Mouse (Mus musculus) c-Kit-positive CD71-positive TER-119-positive erythroid progenitor cells, embryonic 14.5 days (primary cell): ENCODE measurements around the gene Nt5e.

Experiments used
- DNase-seq: peaks from one replicate; pipeline ENCODE4 v3.0.0-alpha.2; 2013; ENCODE audit warnings: low spot score

The Nt5e gene

DNA sequence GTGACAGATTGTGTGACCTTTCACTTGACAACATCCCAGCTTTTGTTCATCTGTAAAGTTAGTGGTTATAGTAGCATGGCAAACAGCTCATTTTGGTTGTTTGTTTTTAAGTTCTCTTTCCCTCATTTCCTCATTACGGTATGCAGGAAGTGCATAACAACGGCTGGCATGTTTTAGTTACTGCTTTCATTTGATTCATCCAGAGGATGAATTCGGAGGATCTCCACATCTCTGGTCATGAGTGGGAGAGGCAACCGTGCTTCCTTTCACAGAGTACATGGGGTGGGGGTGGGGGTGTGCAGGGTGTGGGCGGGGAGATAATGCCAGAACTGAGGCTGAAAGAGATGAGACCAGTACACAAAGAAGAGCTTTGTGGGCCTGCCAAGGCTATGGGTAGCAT, 19.9 kb downstream of the Nt5e start:
- DNase-seq = no peak

DNA sequence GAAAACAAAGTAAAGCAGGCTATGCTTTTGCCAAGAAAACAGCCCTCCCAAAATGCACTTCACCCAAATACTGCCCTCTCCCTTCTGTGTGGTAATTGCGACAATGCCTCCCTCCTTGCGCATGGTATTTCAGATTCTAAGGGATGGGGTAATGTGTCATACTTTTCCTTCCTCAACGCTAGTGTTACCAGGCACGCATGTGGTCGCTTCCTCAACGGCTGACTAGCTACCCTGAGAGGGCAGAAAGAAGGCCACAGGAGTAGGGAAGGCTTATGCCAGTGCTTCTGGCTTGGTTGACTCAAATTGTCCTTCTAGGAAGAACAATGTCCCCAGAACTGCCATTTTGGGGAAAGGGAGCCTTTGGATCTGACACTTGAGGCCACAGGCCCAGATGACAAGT, 21.6 kb downstream of the Nt5e start:
- DNase-seq = no peak

DNA sequence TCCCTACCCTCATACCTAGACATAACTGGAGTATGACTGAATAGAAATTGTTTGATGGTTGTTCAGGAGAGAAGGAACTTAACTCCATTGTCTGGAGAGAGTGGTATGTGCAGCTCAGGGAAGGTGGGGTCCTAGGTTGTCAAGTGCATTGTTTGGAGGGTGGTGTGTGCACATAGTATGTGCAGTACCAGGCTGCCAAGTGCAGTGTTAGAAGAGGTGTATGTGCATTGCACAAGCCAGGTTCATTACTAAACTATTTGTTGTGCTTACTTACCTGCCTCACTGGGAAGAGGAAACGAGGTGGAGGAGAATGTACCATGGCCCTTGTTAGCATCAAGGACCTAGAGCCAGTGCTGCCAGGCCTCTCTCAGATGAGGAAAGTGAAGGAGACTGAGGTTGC, 23.3 kb downstream of the Nt5e start:
- DNase-seq = no peak

DNA sequence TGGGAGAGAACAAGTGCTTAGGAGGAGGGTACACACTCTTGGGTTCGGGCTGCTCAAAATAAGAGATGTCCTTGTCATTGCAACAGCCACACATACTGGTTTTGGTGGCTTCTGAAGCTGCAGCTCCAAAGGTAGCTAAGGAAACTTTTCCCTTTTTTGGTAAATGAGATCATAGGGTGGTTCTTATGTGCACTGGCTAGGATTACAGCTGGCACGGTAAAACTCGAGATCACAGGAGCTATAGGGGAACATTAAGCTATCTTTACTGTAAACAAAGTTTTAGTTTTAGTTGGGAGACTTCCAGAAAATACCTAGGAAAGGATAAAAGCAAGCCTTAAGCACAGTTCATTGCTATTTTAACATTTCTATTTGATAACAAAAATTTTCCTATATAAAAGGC, 24.2 kb downstream of the Nt5e start:
- DNase-seq = no peak

DNA sequence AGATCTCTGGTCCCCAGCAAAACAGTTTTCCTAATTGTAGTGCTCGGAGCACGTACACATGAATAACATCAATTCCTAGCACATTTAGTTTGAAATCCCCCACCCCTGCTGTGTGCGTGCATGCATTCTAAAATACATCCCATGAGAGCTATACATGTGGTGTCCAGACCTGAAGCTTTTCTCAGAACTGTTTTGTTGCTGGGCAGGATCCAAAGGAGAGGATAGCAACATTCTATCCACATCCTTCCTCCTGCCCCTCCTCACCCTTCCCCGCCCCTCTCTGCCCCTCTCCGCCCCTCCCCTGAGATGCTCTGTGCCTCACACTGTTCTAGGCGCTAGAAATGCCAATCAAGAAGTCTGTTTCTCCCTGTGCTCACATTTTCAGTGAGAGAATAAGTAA, 25.7 kb downstream of the Nt5e start:
- no peak for DNase-seq

DNA sequence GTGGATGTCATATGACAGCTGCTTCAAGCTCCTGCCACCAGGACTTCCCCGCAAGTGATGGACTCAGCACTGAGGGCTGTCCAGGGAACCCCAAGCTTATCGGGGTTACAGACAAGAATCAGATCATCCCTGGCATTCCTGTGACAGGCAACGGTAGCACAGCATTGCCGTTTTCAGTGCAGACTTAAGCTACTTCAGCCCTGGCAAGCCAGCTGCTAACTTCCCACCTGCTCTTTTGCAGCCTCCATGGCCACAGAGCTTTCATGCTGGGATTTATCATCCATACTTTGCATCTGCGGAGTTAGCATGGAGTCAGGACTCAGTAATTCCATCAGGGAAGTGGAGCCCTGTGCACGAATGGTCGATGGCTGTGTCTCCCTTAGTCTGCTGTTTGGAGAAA, 26.5 kb downstream of the Nt5e start:
- no peak for DNase-seq

DNA sequence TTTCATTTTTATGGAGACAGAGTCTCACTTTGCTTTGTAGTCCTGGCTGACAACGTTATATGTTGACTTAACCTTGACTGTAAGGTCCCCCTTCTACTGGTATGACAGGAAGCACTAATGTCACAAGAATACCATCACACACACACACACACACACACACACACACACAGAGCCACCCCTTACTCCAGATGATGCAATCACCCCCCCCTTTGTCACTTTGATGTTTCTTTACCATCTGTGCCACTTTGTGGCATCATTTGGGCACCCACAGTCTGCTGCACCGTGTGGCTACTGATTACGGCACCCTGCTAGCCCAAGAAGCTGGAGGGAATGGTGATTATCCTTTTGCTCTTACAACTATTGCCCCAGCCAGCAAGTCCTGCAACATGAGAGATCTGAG, 30.2 kb downstream of the Nt5e start:
- DNase-seq = no peak

DNA sequence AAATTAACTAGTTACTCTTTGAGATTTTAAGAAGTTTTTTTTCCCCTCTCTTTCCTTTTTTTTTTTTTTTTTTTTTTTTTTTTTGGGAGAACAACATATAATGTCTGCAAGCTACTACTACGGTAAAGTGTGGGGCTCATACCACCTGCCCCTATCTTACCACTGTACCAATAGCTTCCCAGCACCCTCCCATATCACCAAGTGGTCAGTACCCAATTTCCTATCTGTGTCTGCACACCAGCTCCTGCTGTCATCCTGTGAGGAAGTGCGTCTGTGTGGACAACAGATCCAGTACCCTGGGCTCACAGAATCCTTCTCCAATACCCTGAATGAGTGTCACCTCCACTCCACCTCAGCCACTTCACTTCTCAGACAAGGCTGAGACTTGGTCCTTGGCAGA, 32.1 kb downstream of the Nt5e start:
- DNase-seq = no peak

DNA sequence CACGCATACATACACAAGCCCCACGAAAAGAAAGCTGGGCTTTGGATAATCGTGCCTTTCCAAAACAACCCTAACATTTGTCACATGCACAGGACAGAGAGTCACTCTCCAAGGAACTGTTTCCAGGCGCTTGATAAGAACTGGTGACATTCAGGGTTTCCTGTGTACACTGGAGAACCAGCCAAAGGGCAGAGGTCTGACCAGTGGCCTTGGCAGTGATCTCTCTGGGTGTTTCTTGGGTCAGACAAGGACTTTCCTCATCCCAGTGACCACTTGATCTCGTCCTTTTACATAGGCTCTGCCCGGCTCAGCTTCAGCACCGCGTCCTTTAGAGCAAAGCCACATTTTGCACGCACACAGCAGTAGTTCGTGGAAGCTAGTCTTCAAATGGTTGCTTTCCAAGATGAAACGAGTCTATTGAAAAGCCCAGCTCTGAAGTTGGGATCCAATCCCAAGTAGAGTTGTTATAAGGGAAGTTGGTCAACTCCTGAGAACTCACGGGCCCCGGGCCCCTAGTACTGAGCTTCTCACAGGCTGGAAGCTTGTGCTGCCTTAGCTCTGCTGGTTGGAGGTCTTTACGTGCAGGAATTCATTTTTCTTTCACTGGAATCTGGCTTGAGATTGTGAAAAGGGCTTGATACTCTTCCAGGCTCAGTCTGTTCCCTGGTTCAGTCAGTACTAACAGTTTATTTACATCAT, 34.4 kb downstream of the Nt5e start:
- DNase-seq = no peak

DNA sequence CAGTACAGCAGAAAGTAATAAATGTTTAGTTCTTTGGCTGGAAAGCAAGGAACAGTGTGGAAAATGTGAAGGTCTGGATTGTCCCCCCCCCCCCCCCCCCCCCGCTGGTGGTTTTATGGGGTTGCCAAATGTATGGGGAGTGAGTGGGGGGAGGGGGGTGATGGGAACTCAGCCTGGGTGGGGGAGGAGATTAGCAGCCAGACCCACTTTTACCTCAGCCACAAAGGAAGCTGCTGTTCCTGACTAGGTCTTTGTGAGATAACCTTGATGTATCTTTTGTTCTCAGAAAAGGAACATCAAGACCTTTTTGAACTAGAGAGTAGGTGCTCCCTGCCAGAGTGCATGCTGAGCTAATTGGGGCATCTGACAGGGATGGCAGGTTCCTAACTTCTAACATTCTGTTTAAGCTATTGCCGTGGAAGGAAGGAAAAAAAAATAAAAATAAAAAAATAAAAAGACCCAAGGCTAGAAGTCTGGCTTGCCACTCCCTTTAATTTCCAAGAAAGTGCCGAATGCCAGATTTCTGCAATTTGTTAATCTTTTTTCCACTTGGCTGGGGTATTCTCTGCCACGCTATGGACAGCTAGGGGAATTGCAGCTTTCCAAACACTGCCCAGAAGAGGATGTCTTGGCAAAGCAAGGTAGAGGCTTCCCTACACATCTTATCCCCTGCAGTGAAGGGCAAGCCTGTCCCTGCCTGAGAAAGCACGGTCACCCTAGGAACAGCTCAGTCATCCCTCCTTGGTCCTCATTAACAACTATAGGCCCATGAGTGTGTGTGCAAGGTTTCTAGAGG, 35.3 kb downstream of the Nt5e start:
- DNase-seq = no peak

DNA sequence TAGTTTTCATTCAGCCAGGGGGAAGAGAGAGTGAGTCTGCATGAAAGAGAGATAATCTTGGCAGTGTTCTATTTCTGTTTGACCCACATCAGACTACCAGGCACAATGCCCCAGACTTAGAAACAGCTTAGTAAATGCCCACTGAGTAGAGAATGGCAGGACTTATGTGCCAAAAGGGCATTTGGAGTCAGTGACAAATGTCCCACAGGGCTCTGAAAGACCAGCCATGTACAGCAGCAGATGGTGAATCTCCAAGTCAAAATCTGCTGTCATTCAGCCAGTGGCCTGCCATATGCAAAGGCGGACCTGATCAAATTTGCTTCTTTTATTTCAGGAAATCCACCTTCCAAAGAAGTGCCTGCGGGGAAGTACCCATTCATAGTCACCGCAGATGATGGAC, 36.1 kb downstream of the Nt5e start:
- no peak for DNase-seq

DNA sequence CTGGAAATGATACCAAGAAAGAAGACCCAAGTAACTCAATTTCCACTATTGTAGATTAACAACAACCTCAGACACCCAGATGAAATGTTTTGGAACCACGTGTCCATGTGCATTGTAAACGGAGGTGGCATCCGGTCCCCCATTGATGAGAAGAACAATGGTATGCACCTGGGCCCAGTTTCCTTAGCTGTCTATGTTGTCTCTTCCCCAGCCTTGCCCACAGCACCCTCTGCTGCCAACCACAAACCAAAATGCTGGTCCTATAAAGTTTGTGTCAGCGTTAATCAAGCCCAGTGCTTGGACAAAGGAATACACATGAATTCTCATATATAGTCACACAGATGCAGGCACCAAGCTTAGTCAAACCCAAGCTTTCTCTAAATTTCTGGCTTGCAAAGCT, 39.3 kb downstream of the Nt5e start:
- no peak for DNase-seq

DNA sequence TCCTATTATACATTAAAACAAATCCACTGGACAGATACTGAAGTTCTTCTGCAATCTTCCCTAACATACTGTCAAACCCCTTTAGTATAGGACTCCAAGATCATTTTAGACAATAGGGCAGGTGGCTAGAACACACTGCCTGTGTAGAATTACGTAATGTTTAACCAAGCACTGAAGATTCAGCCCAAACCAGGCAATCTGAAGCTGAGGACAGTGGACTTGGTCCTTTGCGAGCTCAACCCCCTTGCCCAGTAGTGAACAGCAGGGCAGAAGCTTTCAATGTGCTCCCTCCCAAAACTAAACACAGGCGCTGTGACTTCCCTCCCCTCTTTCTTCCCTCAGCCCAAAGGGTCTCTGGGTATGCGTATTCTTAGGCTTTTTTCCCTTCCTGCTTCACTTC, 39.8 kb downstream of the Nt5e start:
- DNase-seq = no peak

DNA sequence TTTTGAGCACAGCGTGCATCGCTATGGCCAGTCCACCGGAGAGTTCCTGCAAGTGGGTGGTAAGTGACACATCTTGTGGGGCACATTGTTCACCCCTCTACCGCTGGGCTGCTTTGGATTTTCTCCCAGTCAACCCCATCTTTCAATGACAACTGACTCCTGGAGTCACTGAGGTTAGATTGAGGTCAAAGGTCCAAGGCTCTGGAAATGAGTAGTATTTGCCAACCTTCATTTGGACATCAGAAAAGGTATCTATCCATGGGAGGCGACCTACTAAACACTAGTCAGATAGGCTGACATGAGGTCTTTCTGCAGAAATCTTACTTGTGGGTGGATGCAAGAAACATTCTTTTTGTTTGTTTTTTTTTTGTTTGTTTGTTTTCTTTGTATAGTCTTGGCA, 40.3 kb downstream of the Nt5e start:
- DNase-seq = no peak

DNA sequence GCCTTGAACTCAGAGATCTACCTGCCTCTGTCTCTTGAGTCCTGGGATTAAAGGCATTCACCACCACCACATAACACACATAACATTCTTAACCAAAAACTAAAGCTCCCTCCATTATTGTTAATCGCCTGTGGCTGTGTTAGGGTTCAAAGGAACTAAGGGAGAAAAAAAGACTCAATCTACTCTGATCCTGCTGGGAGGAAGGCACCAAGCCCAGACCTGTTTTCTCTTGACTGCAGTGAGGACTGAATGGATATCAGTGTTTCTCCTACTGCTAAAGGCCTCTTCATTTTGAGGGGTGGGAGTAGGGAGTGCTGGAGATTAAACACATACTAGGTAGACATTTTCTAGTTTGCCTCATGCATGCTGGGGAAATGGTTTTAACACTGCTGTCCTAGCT, 40.8 kb downstream of the Nt5e start:
- DNase-seq = no peak

DNA sequence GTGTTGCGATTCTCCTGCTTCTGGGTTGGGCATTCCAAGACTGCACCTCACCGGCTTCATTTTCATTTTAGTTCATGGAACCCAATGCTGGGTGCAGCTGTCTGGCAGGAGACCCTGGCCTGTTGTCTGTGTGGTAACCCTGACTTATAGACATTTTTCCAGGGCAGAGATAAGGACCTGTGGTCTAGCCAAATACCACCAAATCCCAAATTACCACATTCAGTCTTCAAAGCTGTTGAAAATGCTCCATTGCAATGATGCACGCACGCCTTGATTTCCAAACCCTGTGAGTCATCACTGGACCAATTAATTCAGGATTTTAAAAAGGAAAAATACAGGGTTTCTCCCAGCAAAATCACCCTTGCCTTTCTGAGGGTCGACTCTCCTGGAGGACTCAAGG, 41.5 kb downstream of the Nt5e start:
- DNase-seq = no peak

DNA sequence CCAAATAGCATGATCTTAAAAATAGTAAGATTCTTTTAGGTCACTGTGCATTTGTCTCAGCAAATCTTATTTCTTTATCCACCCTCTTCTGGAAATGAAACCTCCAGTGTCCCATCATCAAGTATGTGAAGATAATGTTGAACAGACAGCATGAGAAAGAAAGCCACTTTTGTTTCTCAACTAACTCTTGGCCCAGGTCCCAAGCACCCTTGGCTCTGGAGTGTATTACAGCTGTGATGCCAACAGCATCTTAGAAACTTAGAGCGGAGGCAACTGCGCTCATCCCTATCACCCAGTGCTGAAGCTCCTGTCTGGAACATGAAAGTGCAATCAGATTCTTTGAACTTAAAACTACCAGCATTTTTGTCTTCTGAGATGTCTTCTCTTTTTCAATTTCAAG, 42.7 kb downstream of the Nt5e start:
- no peak for DNase-seq

DNA sequence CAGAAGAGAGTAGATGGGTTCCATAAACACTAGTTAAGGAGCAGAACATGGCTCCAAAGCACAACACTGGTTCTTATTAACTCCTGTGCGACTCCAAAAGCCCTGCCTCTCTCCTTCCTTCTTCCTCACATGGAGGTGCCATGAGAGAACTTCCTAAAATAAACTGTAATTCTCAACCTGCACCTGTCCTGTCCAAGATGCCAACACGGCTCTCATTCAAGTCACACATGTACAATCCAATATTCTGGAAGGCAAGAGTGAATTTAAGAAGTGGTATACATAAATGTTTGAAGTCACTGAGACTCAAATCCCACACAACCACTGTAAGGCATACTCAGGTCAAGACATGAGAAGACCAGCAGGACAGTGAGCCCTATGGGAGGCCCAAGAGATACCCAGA, 44.2 kb downstream of the Nt5e start:
- no peak for DNase-seq

DNA sequence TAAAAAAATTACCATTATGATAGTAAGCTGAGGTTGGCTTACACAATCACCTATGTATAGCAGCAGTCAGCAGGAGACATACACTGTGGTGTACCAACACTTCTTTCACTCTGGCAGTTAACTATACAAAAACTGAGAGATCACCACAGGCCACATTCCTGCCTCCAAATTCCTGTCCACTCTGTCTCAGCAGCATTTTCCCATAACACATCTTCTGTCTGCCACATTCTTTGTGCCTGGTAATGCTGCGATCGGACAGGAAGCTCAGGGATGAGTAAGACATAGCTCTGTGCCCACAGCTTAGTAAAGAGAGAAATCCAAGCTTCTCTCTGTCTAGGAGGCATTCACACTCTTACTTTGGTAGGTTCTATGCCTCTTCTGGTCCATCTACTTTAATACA, 46.0 kb downstream of the Nt5e start:
- no peak for DNase-seq

DNA sequence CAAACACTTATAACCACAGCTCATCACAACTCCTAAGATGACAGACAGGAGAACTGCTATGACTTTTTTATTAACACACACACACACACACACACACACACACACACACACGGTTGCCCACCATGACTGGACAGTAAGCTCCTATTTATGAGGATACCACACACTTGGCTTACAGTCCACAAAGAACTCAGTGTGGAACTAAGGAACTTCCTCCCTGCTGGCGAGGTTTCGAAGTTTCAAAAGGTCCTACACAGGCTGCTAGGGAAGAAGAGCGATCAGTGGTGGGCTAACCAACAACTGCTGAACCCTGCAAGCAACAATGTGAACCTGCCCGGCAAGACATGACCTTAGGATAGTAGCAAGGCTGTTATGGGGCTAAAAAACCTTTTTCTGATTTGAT, 50.5 kb downstream of the Nt5e start:
- no peak for DNase-seq

DNA sequence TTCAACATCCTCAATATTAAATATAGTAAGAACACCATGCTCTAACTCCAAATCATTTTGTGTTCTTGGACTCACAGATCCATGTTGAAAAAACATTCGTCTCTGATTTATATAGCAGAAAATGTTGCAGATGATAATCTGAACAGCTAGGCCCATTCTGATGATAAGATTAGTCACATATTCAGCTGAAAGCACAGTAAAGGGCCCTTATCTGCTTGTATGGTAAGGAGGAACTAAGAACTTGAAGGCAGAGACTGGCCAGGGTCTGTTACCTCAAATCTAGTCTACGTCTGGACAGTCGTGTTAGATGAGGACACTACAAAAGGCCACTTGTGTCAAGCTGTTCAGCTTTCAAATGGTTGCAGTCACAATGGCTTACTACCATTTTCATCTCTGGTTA, 52.1 kb downstream of the Nt5e start:
- DNase-seq = no peak

DNA sequence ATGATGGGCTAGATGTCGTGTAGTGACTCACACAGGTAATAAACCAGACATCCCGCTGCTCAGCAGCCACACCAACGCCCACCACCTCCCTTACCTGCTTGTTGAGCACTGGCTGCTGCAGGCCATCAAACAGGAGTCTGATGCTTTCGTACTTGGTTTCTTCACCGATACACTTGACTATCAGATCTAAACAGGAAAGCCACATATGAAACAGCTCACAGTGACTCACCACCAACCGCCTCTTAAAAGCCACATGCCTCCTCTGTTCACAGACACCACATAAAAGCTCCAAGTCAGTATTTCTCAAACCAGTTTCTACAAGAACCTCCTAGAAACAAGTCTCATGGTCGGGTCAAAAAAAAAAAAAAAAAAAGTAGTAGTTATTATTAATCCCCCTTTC, 53.1 kb downstream of the Nt5e start:
- DNase-seq = no peak

DNA sequence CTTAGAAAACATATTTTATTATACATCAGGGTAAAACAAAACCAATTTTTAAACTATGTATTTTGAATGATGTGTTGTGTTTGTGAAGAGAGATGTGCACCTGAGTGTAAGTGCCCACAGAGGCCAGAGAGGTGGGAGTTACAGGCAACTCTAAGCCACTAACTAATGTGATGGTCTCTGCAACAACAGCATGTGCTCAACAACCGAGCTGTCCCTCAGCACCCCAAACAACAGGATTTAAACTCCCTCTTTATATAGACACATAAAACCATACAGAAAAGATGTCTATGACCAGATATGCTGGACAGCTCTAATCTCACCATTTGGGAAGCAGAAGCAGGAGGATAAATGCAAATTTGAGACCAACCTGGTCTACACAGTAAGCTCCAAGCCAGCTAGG, 53.5 kb downstream of the Nt5e start:
- no peak for DNase-seq

DNA sequence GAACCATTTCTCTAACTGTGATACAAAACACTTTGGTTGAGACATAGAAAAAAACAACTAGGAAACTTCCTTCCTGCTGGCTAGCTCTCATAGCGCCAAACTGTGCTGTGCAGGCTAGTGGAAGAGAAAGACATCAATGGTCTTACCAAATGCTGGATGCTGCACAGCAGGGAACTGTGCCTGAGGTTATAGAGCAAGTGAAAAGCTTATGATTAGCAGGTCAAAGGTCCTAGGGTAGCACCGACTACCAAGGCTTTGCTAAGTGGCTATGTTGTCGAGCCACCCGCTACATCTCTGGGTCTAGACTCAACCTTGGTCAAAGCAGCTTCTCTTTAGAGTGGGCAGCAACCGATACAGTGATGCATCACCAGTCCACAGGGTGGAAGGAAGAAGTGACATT, 61.8 kb downstream of the Nt5e start:
- DNase-seq = no peak
